Mouse (Mus musculus): Measurements from ENCODE around the gene Gclm.

Gclm gene

DNA sequence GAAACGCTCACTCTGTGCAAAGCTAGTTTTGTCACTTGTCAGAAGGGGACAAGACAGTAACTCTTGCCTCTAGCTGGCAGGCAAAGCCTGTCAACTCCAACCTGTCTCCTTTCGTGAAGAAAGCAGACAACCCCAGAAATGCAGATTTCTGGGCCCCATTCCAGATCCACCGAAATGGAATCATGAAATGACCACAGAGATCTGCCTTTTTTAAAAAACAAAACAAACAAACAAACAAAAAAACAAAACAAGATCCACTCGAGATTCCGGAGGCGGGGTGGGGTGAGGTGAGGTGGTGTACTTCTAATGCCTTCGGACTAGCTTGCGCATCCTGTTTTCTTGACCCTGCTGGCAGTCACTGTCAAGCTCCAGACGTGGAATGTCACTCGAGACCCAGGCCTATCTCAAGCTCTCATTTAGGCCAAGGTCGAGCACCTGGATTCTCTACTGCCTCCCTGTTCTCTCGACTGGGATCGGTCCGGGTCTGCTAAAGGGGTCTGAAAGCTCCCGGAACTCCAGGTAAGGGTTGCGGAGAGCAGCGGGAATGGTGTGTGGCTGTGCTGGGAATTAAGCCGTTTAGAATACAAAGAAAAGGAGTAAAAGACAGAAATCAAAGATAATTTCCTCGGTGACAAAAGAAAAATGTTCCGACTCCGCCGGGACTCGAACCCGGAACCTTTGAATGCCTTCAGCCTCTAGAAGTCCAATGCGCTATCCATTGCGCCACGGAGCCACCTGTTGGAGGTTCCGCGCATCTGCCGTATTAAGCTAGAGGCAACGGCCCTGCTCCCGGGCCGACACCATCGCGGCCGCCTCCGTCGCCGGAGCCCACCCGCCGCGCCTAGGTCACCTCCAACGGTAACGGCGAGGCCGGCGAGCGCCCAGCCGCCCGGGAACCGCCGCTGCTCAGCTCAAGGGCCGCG lies 47.2 kb downstream of the Gclm start:
- DNase-seq (ENCODE audit: low spot score), result peak; percentile 95

DNA sequence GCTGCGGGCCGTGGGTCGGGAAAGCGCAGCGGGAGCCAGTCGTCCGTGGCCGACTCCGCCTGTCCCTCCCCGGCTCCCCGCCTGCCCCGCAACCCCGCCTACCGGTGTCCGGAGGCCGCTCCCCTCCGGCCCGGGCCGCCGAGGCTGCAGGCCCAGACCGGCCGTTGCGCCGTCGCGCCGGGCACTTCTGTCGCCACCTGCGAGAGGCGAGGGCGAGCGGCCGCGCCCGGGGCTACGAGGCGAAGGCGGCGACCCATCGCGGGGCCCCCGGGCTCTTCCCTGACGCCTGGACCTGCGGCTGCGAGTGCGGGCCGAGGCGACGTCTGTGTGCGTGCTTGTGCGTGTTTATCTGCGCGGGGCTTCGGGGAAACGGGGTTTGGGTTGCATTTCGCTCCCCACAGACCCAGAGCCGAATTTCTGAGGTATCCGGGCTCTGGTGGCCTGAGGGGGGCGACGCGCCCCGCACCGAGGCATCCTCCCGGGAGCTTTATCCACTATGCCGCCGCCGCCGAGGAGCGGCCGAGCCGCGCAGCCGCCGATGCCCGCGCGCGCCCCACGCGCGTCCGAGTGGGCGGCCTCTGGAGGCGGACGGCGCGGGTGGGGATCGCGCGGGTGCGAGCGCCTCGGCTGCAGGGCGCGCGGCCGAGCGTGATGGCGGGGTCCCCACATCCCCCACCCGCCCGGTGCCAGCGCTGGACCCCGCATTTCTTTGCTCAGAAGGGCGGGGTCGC lies 48.0 kb downstream of the Gclm start:
- peak; percentile 21 for DNase-seq (ENCODE audit: low spot score)

DNA sequence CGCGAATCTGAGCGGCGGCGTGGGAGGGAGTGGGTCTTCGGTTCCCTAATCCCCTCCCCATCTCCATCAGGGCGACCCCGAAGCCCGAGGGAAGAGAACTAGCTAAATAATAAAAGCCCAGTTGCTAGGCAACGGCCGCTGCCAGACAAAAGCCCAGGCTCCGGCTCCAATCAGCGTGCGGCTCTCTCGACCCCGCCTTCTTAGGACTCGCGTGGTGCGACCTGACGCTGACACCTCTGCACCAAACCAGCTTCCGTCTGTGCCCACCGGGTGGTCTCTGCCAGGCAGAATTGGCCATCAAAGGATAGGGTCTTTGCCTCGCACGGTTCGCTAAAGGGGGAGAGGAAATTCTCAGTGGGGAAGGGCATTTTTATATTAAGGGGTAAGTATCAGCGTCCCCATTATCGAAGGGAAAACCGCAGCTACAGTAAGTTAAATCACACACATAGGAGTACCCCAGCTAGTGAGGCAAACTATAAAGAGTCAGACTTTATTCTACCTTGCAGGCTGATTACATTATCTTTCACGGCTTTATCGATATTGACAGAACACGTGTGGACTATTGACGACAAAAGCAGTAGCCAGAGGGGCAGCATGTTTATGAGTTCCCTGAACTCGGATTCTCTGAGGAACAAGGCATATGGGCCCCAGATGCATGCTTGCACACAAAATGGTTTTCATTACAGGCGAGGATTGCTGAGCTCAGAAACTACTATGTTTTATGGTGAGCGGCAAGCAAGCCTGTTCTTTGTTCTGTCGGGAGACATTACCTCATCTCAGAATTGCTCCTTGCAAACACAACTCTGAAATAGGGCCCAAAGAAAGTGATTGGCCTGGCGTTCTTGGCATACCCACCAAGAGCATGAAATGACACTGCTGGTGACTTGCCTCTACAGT lies 48.8 kb downstream of the Gclm start, which contains the start of gene Bcar3:
Gene Bcar3 (plus strand): TSS at position 183 of the 897 bp plus-strand sequence.
- peak; percentile 94 for DNase-seq (ENCODE audit: low spot score)

DNA sequence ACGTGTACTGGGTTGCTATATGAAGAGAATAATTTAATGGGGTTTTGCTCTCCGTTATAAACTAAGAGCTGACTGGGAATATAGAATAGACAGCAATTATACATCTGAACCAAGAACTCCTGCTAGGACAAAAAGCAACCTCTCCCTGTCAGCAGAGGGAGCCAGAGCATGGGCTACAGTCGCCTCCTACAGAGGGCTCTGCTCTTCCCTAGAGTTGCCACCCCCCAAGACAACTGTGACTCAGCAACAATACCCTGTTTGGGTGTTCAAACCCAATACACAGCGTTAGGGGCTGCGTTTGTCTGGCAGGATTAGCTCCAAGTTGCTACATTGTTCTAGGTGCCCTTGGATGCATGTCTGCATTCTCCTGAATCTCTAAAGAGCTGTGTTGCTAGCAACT lies 50.2 kb downstream of the Gclm start:
- DNase-seq (ENCODE audit: low spot score), result peak; percentile 48

DNA sequence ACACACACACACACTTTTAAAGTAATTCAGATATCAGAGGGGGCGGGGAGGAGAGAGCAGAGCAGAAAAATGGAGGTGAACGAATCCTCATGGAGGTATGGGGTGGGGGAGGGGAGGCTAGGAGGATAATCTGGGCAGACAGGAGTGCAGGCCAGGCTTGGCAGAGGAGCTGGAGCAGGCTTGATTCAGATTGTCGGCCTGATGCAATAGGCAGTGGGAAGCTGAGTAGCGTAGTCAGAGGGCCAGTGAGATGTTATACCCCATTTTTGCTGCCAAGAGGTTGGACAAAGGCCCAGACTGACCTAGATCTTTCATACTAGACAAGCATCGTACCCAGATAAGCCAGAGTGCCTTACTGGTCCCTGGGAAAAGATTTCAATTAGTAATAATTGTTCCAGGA lies 51.6 kb downstream of the Gclm start:
- no peak for DNase-seq (ENCODE audit: low spot score)

DNA sequence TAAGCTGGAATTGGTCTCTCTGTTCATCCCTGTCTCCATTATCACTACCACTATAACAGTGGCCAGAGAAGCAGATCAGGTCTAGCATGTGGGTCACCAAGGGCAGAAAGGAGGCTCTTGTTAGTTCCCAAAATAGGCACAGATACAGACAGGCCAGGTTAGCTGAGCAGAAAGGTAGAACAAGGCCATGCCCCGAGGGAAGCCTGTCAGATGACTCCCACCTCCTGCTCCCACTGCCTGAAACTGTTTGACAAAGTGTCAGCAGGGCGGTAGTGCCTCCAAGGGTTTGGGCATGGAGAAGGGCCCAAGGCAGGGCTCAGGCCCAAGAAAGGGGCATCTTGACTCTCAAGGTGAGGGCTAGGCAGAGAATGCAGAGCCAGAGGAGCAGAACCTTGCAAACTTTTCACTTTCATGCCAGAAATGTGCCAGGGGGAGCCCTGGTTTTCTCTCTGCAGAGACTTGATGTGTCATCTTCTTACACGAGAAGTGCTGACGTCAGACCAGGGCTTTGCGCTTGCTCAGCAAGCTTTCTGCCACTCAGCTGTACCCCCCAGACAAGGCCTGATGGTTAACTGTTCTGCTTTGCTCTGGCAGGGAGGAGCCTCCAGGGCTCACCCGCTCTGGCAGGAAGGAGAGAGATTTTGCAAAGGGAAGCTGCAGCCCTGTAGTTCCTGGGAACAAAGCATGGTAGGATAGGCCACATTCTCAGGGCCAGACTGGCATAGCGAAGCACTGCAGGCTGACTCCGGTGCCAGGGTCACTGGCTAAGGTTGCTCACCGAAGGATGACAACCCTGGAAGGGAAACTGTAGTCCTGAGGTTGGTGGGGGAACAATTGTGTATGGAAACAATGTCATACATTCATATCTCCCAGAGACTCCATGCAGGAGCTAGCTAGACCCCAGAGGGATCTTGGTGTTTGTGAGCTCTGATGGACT lies 55.9 kb downstream of the Gclm start:
- DNase-seq (ENCODE audit: low spot score), result peak; percentile 24

DNA sequence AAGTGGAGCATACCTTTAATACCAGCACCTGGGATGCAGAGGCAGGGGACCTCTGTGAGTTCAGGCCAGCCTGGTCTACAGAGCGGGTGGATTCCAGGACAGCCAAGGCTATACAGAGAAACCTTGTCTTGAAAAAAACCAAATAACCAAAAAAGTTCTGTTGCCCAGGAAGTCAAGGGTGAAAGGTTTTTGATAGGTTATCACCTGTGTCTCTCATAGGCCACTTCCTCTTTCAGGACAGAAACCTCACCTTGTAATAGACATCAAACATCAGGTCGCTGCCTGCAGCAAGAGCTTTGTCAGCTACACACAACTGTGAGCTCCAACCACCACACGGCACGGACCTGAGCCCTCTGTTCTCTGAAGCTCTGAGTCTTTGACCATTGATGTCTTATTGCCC lies 59.2 kb downstream of the Gclm start:
- DNase-seq (ENCODE audit: low spot score), result no peak

DNA sequence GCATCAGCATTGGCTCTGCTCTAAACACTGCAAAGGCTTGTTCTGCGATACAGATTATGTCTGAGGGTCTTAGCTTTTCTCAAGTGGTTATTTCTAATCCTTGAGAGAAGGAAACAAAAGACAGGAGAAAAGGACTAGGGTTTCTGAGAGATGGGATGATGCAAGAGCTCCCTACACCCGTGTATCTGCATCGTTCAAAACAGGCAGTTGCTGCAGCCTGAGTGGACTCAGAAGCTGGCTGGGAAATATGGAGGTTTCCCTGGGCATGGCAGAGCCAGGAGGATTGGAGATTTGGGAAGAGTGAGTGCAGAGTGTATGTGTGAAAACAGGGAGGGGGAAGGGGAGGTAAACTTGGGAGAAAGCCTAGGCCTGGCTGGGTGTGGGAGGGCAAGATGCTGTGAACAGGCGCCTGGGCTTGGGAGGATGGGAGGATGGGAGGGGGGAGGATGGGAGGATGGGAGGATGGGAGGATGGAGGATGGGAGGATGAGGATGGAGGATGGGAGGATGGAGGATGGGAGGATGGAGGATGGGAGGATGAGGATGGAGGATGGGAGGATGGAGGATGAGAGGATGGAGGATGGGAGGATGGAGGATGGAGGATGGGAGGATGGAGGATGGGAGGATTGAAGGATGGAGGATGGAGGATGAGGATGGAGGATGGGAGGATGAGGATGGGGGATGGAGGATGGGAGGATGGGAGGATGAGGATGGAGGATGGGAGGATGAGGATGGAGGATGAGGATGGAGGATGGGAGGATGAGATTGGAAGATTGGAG lies 62.7 kb downstream of the Gclm start:
- no peak for DNase-seq (ENCODE audit: low spot score)

DNA sequence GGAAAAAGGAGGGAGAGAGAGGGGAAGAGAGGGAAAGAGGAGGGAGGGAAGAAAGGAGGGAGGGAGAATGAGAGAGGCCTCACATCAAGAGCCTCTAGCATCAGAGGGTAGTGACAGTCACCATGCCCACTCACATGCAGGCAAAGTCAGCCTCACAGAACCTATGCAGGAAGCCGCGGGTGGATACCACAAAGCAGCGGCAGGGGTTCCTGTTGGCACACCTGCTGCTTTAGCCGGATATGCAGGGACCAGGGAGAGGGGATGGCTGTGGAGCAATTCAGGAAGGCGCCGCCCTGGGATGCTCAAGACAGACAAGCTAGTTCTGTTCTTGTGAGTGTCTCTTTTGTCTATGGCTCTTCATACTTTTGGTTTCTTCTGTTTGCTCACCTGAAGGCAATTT lies 63.6 kb downstream of the Gclm start:
- DNase-seq (ENCODE audit: low spot score), result no peak

DNA sequence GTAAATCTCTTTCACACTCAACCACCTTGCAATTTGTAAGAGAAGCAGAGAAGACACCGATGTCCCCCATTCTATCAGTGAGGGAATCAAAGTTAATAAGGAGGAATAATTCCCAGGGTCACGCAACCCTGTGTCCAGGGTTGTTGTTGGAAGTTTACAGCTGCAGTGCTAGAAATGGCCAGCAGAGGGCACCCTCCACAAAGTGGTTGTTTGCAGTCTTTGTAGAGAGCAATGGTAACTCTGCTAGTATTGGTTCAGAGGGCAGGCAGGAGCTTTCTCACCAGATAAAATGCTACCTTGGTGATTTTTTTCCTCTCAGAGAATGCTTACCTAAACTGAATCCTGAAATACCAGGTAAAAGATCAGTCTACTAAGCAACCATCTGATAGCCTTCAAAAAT lies 66.7 kb downstream of the Gclm start:
- peak; percentile 84 for DNase-seq (ENCODE audit: low spot score)

DNA sequence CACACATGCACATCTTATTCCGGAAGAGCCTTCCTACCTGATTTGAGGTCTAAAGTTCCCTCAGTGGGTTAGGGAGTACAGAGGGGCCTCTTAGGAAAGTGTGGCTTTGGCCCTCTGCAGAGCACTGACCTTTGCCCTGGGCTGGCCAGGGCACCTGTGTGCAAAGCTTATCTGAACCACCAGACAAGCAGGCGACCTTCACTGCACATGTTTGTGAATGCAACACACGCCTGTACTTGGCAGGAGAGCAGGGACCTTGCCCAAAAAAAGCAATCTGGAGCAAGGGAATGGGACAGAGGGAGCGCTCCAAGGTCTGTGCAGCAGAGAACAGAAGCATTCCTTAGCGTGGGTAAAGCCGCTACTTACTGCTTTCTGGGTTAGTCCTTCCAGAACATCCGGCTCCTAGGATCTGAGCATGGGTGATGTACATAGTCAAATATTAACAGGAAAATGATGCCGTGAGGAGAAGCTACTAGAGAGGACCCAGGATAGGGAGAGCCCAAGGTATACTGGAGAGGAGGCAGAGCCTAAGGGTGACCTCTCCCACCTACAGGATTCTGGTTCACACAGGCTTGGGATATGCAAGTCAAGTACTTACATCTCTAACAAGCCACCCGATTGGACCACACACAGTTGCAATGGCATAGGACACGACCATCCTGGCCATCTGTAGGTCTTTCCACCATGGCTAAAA lies 67.7 kb downstream of the Gclm start:
- no peak for DNase-seq (ENCODE audit: low spot score)

DNA sequence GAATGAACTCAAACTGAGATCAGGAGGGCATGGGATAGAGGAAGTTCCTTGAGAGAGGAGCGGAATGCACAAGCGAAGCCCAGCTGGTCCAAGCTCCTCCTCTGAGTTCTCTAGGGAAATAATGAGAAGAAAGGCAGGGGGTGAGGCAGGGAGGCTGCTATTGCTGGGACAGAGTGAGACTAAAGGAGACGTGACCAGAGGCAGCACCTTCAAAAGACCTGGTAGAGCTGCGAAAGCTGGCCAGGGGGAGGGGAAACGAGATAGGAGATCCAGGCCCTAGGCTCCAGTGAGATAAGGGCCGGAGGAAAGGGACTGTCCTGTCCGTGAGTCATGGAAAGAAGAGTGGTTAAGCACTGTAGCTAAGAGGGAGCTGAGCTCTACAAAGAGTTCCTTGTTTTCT lies 68.6 kb downstream of the Gclm start:
- DNase-seq (ENCODE audit: low spot score), result no peak

DNA sequence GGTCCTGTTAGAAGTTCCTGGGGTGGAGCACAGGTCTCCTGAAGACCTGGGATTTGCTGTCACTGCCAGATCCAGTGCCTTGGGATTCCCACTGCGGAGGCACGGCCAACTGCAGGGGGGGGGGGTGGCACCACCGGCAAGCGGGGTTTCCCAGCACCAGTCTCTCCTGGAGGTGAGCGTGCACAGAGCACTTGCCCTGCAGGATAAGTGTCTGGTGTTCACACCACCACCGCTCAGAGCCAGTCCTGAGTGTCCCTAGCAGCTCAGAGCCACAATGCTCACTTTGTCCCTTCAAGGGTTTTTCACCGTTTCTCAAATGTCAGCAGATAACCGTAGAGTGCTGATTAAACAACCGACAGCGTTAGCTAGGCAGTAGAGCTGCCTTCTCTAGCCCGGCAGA lies 71.3 kb downstream of the Gclm start:
- no peak for DNase-seq (ENCODE audit: low spot score)

DNA sequence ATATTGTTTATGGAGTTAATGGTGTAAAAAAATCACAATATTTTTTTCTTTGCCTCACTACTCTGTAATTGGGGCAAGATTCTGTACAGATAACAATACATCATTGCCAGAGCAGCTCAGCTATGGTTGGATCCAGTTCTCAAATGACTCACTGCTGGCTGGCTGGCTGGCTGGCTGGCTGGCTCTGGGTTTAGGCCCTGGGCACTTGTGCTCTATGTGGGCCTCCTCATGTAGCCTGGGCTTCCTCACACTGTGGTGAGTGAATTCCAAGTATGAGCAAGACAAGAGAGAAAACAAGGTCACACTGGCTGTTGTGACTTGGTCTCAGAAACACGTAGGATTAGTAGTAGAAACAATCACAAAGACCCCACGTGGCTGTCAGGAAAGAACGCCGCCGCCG lies 72.0 kb downstream of the Gclm start:
- DNase-seq (ENCODE audit: low spot score), result no peak

Measured in lung, postnatal 25 days (tissue).